Mouse (Mus musculus) layer of hippocampus, adult 2 months (tissue): Measurements from ENCODE around the gene Zbtb37. TPM values are rescaled to one million over a fixed set of nuclear protein-coding genes. Genes with fewer than 3 reads are reported as not detected.

Experiments used
- DNase-seq, 2 experiments: peaks; one replicate each; pipeline ENCODE4 v3.0.0; 2022; ENCODE audit warnings: low spot score in 2 of 2
- H3K27ac ChIP-seq: fragments of 200-600 bp; 2 replicates; pipeline ENCODE4 v1.8.1; 2022
- H3K4me3 ChIP-seq: fragments of 200-600 bp; 2 replicates; pipeline ENCODE4 v1.8.1; 2022; ENCODE audit warnings: mild to moderate bottlenecking
- CTCF ChIP-seq: fragments of 200-600 bp; conservative IDR thresholded peaks from 2 replicates; pipeline ENCODE4 v1.8.1; 2022; ENCODE audit warnings: antibody characterized with exemption, mild to moderate bottlenecking, moderate library complexity
- total RNA-seq, 2 experiments: library from RNA; stranded (reverse); gene quantifications; 2 replicates each; pipeline ENCODE4 v1.2.3; 2021

Zbtb37 gene
- total RNA-seq, 2 experiments from 2014 or later, result 17.5 to 20.1 TPM

DNA sequence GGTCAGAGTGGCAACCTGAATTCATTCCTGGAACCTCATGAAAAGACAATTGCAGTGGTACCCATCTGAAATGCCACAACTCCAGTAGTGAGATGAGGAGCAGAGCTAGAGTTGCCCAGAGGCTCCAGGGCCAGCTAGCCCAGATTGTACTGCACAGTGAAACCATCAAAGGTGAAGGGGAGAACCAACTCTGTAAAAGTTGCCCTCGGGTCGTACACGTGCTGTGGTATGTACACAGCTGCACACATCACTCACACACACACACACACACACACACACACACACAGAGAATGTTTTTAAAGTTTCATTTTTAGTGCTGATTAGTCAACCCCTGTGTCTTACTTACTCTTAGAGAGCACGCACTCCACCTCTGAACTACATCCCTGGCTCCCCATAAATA lies 53.3 kb downstream of the Zbtb37 start:
- no peak overlapping the region for H3K4me3 ChIP-seq
- no peak for DNase-seq

DNA sequence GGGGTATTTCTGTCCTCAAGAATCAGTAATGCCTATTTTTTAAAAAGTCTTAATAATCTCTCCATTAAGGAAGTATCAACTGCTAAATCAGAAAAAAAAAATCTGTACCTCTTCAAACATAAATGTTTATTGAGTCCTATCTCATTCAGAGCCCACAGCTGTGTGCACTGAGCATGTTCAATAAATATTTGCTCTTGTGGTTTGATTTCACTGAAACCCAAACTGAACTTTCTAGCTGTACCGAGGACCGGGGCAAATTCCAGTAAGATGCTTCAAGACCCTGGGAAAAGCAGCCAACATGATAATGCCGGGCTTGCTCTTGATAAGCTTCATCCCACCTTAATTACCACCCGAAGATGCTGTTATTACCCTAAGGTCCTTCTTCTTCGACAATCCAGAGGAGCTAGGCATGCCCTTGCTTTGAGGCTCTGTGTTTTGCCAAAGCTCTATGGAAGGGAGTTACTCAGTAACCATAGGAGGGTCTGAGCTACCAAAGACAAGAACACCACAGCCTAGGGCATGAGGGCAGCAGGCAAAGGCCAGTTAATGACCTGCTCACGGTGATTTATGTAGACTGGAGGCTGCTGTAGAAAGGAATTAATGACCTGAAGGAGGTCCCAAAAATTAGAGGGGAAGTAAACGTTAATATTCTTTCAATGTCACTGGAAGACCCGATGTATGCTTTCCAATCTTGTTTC lies 54.0 kb downstream of the Zbtb37 start:
- no peak for TF ChIP-seq CTCF
- Histone ChIP-seq H3K27ac (no peak overlapping the region), H3K4me3 (no peak overlapping the region)
- DNase-seq, result no peak

More for the DNA sequence above, 53.3 kb downstream of the Zbtb37 start:
- H3K27ac ChIP-seq, result no peak overlapping the region
- no peak for TF ChIP-seq CTCF

- no peak for DNase-seq
- no peak for TF ChIP-seq CTCF
- no peak overlapping the region for H3K27ac ChIP-seq
- H3K4me3 ChIP-seq, result no peak overlapping the region
These were observed 54.6 kb downstream of the Zbtb37 start for GRCm38 (mm10) chr1:160980021-160980420.

DNA sequence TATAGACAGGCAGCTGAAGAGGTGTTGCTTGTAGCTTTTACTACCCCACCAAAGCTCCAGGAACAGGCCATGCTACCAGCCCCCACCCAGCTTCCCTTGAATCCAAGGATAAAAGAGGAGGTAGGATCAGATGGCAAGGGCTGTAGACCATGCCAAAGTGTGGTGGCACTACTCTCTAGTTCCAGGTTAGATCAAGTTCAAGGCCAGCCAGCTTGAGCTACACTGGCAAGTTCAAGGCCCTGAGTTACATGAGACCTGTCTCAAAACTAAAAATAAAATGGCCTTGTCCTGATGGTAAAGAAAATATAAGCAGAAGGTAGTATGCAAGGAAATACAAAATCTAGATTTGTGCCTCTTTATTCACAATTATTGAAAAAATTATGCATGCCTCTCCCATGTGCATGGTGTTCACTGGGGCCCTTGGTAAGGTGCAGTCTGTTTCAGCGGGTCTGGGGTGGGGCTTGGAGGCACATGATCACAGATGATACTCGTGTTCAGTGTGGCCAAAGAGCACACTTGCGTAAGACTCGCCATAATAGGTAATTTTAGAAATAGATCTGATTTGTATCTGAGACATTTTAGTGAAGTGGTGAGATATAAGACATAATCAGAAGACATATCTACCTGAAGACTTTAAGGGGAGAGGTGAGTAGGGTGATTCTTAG lies 56.4 kb downstream of the Zbtb37 start, which contains the start of gene Serpinc1:
Gene Serpinc1, plus strand, starts transcription at position 515 of the 665 bp plus-strand sequence.
- TF ChIP-seq CTCF, result no peak
- Histone ChIP-seq H3K27ac (no peak within 1 kb of the TSS), H3K4me3 (no peak within 1 kb of the TSS)
- no peak for DNase-seq

DNA sequence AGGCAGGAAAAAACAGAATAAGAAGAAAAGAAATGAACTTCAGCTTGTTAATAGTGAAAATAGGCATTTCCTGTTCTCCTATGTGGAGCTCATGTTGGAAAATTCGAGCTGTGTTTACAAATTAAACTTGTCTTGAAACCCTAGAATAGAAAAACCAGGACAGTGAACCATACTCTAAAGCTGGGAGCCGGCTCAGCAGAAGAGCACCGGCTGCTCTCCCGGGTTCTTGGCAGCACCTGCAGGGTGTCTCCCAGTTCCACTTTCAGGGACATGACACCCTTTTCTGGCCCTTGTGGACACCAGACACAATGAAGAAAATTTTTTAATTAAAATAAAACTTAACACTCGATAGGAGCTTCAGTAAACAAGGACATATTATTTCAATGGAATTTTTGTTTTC lies 66.0 kb downstream of the Zbtb37 start:
- Histone ChIP-seq H3K4me3 (no peak overlapping the region), H3K27ac (peak overlapping the region; percentile 68)
- DNase-seq, result no peak
- TF ChIP-seq CTCF, result no peak

GRCm38 (mm10) chr1:160967268-160967667 lies 67.4 kb downstream of the Zbtb37 start:
- no peak overlapping the region for H3K4me3 ChIP-seq
- no peak for TF ChIP-seq CTCF
- H3K27ac ChIP-seq, result peak overlapping the region; percentile 68
- peak; percentile 49 for DNase-seq

DNA sequence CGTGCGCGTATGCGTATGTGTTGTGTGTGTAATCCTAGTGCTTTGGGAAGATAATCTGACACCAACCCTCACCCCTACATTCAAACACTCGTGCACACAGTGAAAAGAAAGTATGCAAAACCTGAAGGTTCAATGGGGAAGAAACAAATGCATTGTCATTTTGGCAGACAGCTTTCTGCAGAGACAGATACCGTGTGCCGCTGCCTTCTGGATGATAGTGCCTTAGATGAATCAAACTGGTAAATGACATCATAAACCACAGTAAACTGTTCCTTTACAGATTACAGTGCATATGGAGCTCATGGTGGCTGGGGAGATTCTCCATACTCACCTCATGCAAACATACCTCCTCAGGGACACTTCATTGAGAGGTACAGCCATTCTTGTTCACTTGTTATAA lies 71.5 kb downstream of the Zbtb37 start:
- Histone ChIP-seq H3K4me3 (no peak overlapping the region), H3K27ac (peak overlapping the region; percentile 37; the same call in 1 of the 2 replicates)
- no peak for DNase-seq
- no peak for TF ChIP-seq CTCF

Other genes starting within 250 kb of the Zbtb37 start
- 100 to 1,000 TPM; 241 to 255 TPM for gene Rabgap1l, start 241.6 kb downstream of the Zbtb37 start, total RNA-seq
- 10 to 100 TPM; 39.1 to 41.4 TPM for gene Rc3h1, start 128.4 kb downstream of the Zbtb37 start, total RNA-seq
- under 1 TPM; 0.44 to 0.49 TPM for gene Serpinc1, start 56.3 kb downstream of the Zbtb37 start, total RNA-seq
- 10 to 100 TPM; 24.1 to 25.0 TPM for gene Dars2, start 35.8 kb upstream of the Zbtb37 start, total RNA-seq
- gene Cenpl, start 35.9 kb upstream of the Zbtb37 start, total RNA-seq, result 1 to 10 TPM; 1.3 to 1.8 TPM
- 10 to 100 TPM; 16.3 to 17.3 TPM for gene Klhl20, start 96.7 kb upstream of the Zbtb37 start, total RNA-seq
- gene Ankrd45, start 107.8 kb upstream of the Zbtb37 start, total RNA-seq, result 10 to 100 TPM; 44.7 to 54.3 TPM
- not detected for gene Tex50, start 124.5 kb upstream of the Zbtb37 start, total RNA-seq
- 100 to 1,000 TPM; 328 to 335 TPM for gene Prdx6, start 216.4 kb upstream of the Zbtb37 start, total RNA-seq